Mouse (Mus musculus) MEL (cell line): Measurements from ENCODE around the gene 9430038I01Rik. TPM values are rescaled to one million over a fixed set of nuclear protein-coding genes. Genes with fewer than 3 reads are reported as not detected.

Experiments used
- DNase-seq: peaks from one replicate; pipeline ENCODE4 v3.0.0; 2011; ENCODE audit warnings: low read depth, low spot score
- H3K27ac ChIP-seq: 2 replicates; pipeline ENCODE4 v1.5.1; 2012; ENCODE audit warnings: low read depth, mild to moderate bottlenecking, control low read depth, low read length, moderate library complexity; ENCODE audit not compliant: control insufficient read depth
- H3K27me3 ChIP-seq, 2 experiments: fragments of 150-350 bp in 1 of 2; sonication (generic) in 1 of 2; 2 replicates each; pipeline ENCODE4 v1.6.1; 2012; ENCODE audit warnings: low read length in 2 of 2, mild to moderate bottlenecking in 2 of 2, improper control_type of control experiment in 1 of 2, moderate library complexity in 1 of 2; ENCODE audit not compliant: insufficient read depth in 2 of 2, control insufficient read depth in 1 of 2
- H3K36me3 ChIP-seq, 2 experiments: 2 replicates each; pipeline ENCODE4 v1.6.1; 2012 to 2014; ENCODE audit warnings: low read length in 2 of 2, improper control_type of control experiment in 1 of 2, inconsistent platforms in 1 of 2, mild to moderate bottlenecking in 1 of 2; ENCODE audit not compliant: insufficient read depth in 2 of 2, control insufficient read depth in 1 of 2
- H3K4me1 ChIP-seq, 2 experiments: fragments of 150-350 bp in 1 of 2; sonication (generic) in 1 of 2; 2 replicates each; pipeline ENCODE4 v1.6.1; 2012; ENCODE audit warnings: low read length in 2 of 2, improper control_type of control experiment in 1 of 2, mild to moderate bottlenecking in 1 of 2; ENCODE audit not compliant: insufficient read depth in 2 of 2, control insufficient read depth in 1 of 2
- H3K4me3 ChIP-seq, 2 experiments: fragments of 150-350 bp in 1 of 2; sonication (generic) in 1 of 2; 2 replicates each; pipeline ENCODE4 v1.5.1; 2012; ENCODE audit warnings: low read depth in 2 of 2, low read length in 2 of 2, mild to moderate bottlenecking in 2 of 2, moderate library complexity in 2 of 2, control low read depth in 1 of 2, improper control_type of control experiment in 1 of 2; ENCODE audit not compliant: control insufficient read depth in 1 of 2, insufficient read depth in 1 of 2
- H3K79me2 ChIP-seq: 2 replicates; pipeline ENCODE4 v1.6.1; 2012; ENCODE audit warnings: mild to moderate bottlenecking, low read length, moderate library complexity; ENCODE audit not compliant: control insufficient read depth, poor library complexity, insufficient read depth
- H3K9ac ChIP-seq: 2 replicates; pipeline ENCODE4 v1.6.1; 2012; ENCODE audit warnings: low read depth, mild to moderate bottlenecking, control low read depth, low read length, moderate library complexity; ENCODE audit not compliant: control insufficient read depth, poor library complexity, severe bottlenecking
- H3K9me3 ChIP-seq: fragments of 150-350 bp; sonication (generic); replicated peaks from 2 replicates; pipeline ENCODE4 v1.6.1; 2012; ENCODE audit warnings: mild to moderate bottlenecking, low read length, improper control_type of control experiment, moderate library complexity; ENCODE audit not compliant: insufficient read depth
- BHLHE40 ChIP-seq: IDR thresholded peaks from 2 replicates; pipeline ENCODE4 v1.6.1; 2012; ENCODE audit warnings: low read depth, mild to moderate bottlenecking, inconsistent platforms, low read length, improper control_type of control experiment, borderline replicate concordance
- CHD1 ChIP-seq: IDR thresholded peaks from 2 replicates; pipeline ENCODE4 v1.6.1; 2012; ENCODE audit warnings: low read depth, mild to moderate bottlenecking, inconsistent platforms, low read length, improper control_type of control experiment
- ELF1 ChIP-seq: IDR thresholded peaks from 2 replicates; pipeline ENCODE4 v1.6.1; 2014; ENCODE audit warnings: low read depth, mild to moderate bottlenecking, inconsistent platforms, low read length, improper control_type of control experiment, moderate library complexity
- EP300 ChIP-seq, 2 experiments: IDR thresholded peaks; 2 replicates each; pipeline ENCODE4 v1.6.1; 2011; ENCODE audit warnings: improper control_type of control experiment in 2 of 2, low read length in 2 of 2, low read depth in 1 of 2, mild to moderate bottlenecking in 1 of 2
- ETS1 ChIP-seq: IDR thresholded peaks from 2 replicates; pipeline ENCODE4 v1.6.1; 2012; ENCODE audit warnings: low read depth, mild to moderate bottlenecking, inconsistent platforms, low read length, improper control_type of control experiment, moderate library complexity
- GATA1 ChIP-seq: IDR thresholded peaks from 2 replicates; pipeline ENCODE4 v1.6.1; 2011; ENCODE audit warnings: low read depth, low read length, improper control_type of control experiment
- HCFC1 ChIP-seq: IDR thresholded peaks from 2 replicates; pipeline ENCODE4 v1.6.1; 2012; ENCODE audit warnings: low read depth, mild to moderate bottlenecking, inconsistent platforms, low read length, improper control_type of control experiment, moderate library complexity
- MAFK ChIP-seq: IDR thresholded peaks from 2 replicates; pipeline ENCODE4 v1.6.1; 2011; ENCODE audit warnings: low read depth, mild to moderate bottlenecking, low read length, improper control_type of control experiment, borderline replicate concordance
- MAX ChIP-seq: IDR thresholded peaks from 2 replicates; pipeline ENCODE4 v1.6.1; 2011; ENCODE audit warnings: low read length, improper control_type of control experiment
- MYB ChIP-seq: IDR thresholded peaks from 2 replicates; pipeline ENCODE4 v1.6.1; 2011; ENCODE audit warnings: mild to moderate bottlenecking, low read depth, low read length, improper control_type of control experiment
- POLR2A ChIP-seq, 2 experiments: IDR thresholded peaks; 2 replicates each; pipeline ENCODE4 v1.6.1; 2011 to 2012; ENCODE audit warnings: low read length in 2 of 2, mild to moderate bottlenecking in 2 of 2, control low read depth in 1 of 2, improper control_type of control experiment in 1 of 2, low read depth in 1 of 2, moderate library complexity in 1 of 2; ENCODE audit not compliant: control insufficient read depth in 1 of 2, insufficient read depth in 1 of 2, poor library complexity in 1 of 2
- POLR2AphosphoS5 ChIP-seq: IDR thresholded peaks from 2 replicates; pipeline ENCODE4 v1.6.1; 2012; ENCODE audit warnings: low read depth, borderline replicate concordance, mild to moderate bottlenecking, inconsistent platforms, low read length, moderate library complexity, mixed read lengths
- RAD21 ChIP-seq: IDR thresholded peaks from 2 replicates; pipeline ENCODE4 v1.6.1; 2011; ENCODE audit warnings: mild to moderate bottlenecking, low read depth, low read length, improper control_type of control experiment
- SIN3A ChIP-seq: IDR thresholded peaks from 2 replicates; pipeline ENCODE4 v1.6.1; 2012; ENCODE audit warnings: low read length, improper control_type of control experiment, inconsistent platforms
- TAL1 ChIP-seq: IDR thresholded peaks from 2 replicates; pipeline ENCODE4 v1.6.1; 2012; ENCODE audit warnings: mild to moderate bottlenecking, inconsistent platforms, low read length, moderate library complexity, mixed read lengths
- TBP ChIP-seq: IDR thresholded peaks from 2 replicates; pipeline ENCODE4 v1.8.0; 2011; ENCODE audit warnings: low read depth, low read length, improper control_type of control experiment
- UBTF ChIP-seq: IDR thresholded peaks from 2 replicates; pipeline ENCODE4 v1.6.1; 2012; ENCODE audit warnings: low read depth, mild to moderate bottlenecking, inconsistent platforms, low read length, improper control_type of control experiment, moderate library complexity, borderline replicate concordance; ENCODE audit not compliant: insufficient read depth
- USF1 ChIP-seq: IDR thresholded peaks from 2 replicates; pipeline ENCODE4 v1.6.1; 2014; ENCODE audit warnings: low read depth, mild to moderate bottlenecking, inconsistent platforms, low read length, improper control_type of control experiment, moderate library complexity
- ZC3H11A ChIP-seq: IDR thresholded peaks from 2 replicates; pipeline ENCODE4 v1.6.1; 2012; ENCODE audit warnings: low read depth, mild to moderate bottlenecking, inconsistent platforms, low read length, improper control_type of control experiment
- ZMIZ1 ChIP-seq: IDR thresholded peaks from 2 replicates; pipeline ENCODE4 v1.6.1; 2012; ENCODE audit warnings: low read depth, mild to moderate bottlenecking, inconsistent platforms, low read length, improper control_type of control experiment, moderate library complexity
- ZNF384 ChIP-seq: IDR thresholded peaks from 2 replicates; pipeline ENCODE4 v1.6.1; 2012; ENCODE audit warnings: low read depth, mild to moderate bottlenecking, inconsistent platforms, low read length, improper control_type of control experiment
- polyA plus RNA-seq, 2 experiments: library from polyadenylated mRNA; stranded (reverse) in 1 of 2; unstranded in 1 of 2; fragments of >175 nt in 1 of 2; fragments of >200 nt in 1 of 2; gene quantifications; 2 replicates each; pipeline versions ENCODE4 v1.2.1 to v1.2.4; 2012; ENCODE audit warnings: low replicate concordance in 2 of 2, low read depth in 1 of 2; ENCODE audit not compliant: insufficient read length in 2 of 2, insufficient read depth in 1 of 2, missing spikeins in 1 of 2
- total RNA-seq: library from RNA; depleted of rRNA; stranded (reverse); fragments of 300-350 nt; gene quantifications from 2 replicates; pipeline ENCODE4 v1.2.3, GENCODE M21; 2012

9430038I01Rik gene
- total and polyA plus RNA-seq, 3 experiments, result 19.0 to 24.5 TPM; not detected in 1

DNA sequence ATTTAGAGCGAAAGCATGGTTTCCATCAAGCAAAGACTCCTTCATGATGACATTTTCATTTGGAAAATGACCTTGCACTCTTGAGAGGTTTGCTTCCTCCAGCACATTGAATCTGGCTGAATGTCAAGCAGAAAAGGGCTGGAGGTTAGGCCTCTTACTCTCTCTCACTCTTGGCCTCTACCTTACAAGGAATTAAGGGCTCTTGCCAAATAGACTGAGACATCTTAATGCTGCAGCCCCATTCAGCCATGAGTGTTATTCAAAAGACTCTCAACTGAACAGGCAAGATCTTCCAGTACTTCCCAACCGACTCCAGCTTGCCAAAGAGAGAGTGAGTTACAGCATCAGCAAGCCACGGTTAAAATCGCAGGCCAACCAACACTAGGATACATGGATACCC lies 15.1 kb downstream of the 9430038I01Rik start:
- Histone ChIP-seq H3K9me3 (no peaks in the 10 kb centered on the region), H3K9ac (no peak overlapping the region), H3K27me3 (no peaks in the 10 kb centered on the region), H3K36me3 (no peaks in the 10 kb centered on the region), H3K79me2 (no peaks in the 10 kb centered on the region), H3K27ac (no peak overlapping the region), H3K4me1 (no peaks in the 10 kb centered on the region), H3K4me3 (no peak overlapping the region)
- no peak for DNase-seq
- TF ChIP-seq SIN3A (no peak), GATA1 (no peak), MAX (no peak), UBTF (no peak), ETS1 (no peak), ZC3H11A (no peak), ZNF384 (no peak), MYB (no peak), USF1 (no peak), HCFC1 (no peak), CHD1 (no peak)

DNA sequence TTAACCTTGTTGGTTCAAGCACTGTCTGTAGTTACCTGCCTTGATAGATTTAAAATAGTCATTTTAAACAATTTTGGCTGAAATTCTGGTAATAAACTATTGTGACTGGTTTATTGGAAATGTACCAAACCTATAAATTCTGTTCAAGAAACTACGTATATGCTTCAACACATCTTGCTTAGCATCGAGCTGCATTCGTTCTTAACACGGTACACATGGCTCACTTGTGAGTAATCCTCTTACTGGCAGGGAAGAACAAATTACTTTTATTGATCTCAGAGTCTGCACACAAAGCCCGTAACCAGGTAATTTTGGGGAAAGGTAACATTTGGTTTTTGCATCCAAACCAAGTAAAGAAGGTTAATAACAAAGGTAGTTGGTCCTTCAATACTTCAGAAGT lies 22.7 kb downstream of the 9430038I01Rik start:
- H3K9me3 ChIP-seq, result no peaks in the 10 kb centered on the region
- TF ChIP-seq BHLHE40 (no peak), ZMIZ1 (no peak), EP300 (IDR thresholded peaks at IDR 0.05; ENCODE audit: low read depth in 1 of 2, low read length in 2 of 2) (no peak), HCFC1 (no peak), GATA1 (no peak), MAX (no peak), ELF1 (no peak), CHD1 (no peak), MAFK (no peak), RAD21 (no peak), TBP (no peak), POLR2AphosphoS5 (no peak), POLR2A (IDR thresholded peaks at IDR 0.05; ENCODE audit: control insufficient read depth in 1 of 2, insufficient read depth in 1 of 2, low read depth in 1 of 2, low read length in 2 of 2, poor library complexity in 1 of 2) (no peak), ZNF384 (no peak), TAL1 (no peak)
- TF ChIP-seq, all 39 proteins: peak for 0
- H3K27me3 ChIP-seq, result no peaks in the 10 kb centered on the region
- no peak for DNase-seq
- H3K36me3 ChIP-seq, result no peaks in the 10 kb centered on the region
- H3K27ac ChIP-seq, result no peak overlapping the region
- H3K79me2 ChIP-seq, result no peaks in the 10 kb centered on the region
- H3K9ac ChIP-seq, result no peak overlapping the region
- H3K4me3 ChIP-seq, result no peak overlapping the region
- no peaks in the 10 kb centered on the region for H3K4me1 ChIP-seq
